Mouse (Mus musculus) urinary bladder, postnatal 36 days (tissue): ENCODE measurements around the gene Dact3.

Experiments used
- DNase-seq, 2 experiments: peaks; one replicate each; pipeline ENCODE4 v3.0.0; 2022; ENCODE audit warnings: low spot score in 2 of 2, mixed read lengths in 1 of 2

Gene Dact3

GRCm38 (mm10) chr7:16891641-16892351 is 16.7 kb downstream of the Dact3 start, which contains the start of gene Gng8:
Gng8 (plus strand) TSS chr7:16891786.
- DNase-seq = peak; percentile 77 to 85

- no peak for DNase-seq
Observed at GRCm38 (mm10) chr7:16892352-16892730, 17.2 kb downstream of the Dact3 start.

DNA sequence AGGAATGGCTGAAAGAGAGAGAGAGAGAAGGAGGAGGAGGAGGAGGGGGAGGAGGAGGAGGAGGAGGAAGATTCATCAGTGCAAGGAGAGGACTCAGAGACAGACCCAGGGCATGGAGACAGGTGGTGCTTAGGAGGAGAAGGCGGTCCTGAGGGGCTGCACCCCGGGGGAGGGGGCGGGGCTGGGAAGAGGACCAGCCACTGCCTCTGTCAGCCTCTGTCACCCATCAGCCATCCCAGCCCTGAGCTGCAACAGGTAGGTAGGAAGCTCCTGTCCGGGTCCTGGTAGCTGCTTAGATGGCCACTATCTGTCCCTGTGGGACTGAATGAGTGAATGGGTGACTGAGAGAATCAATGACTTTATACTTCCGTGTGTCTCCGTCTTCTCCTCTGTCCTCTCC is 18.5 kb downstream of the Dact3 start:
- no peak for DNase-seq

DNA sequence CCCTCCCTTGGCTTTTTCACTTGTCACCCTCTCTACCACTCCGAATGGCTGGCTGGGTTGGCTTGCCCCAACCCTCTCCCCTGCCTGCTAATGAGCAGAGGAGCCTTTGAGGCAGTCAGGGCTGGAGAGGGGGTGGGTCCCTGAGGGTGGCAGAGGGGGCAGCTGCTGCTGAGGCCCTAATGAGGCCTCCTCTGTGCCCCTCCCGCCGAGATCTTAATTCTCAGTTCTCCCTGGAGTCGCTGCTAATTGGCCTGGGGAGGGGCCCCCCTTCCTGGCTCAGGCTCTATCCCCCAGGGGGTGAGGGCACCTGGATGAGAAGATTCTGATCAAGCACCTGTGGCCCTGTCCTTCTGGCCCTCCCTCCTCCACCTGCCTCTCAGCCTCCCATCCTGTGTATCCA is 19.2 kb downstream of the Dact3 start:
- DNase-seq = no peak

DNA sequence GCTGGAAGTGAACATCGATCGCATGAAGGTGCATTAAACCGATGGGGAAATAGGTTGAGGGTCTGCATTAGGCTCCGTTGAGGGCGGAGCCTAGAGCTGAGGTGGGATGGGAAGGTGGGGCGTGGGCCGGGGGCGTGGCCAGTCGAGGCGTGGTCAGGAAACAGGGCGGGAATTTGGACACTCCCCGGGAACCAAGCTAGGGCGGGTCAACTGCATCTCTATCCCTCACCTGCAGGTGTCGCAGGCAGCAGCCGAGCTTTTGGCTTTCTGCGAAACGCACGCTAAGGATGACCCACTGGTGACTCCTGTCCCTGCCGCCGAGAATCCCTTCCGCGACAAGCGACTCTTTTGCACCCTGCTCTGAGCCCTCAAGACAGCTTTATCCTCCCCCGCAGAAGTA is 19.9 kb downstream of the Dact3 start:
- peak; percentile 62 to 78 for DNase-seq

DNA sequence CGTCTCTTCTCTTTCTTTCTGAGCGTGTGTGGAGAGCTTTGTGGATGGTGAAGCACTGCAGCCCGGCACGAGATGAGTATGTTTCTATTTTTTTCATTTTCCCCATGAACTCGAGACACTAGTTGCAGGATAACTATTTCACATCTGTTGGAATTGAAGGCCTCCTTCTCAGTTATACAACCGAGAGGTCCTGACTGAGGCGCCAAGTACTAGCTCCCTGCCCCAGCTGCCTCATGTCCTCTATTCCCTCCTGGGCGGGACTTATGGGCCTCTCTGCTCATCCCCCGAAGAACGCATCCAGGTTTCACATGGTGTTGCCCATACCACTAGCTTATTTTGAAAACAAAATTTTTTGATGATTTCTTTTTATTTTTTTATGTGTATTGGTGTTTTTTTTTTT is 20.4 kb downstream of the Dact3 start:
- no peak for DNase-seq

GRCm38 (mm10) chr7:16900526-16900925 is 25.4 kb downstream of the Dact3 start:
- DNase-seq = no peak

DNA sequence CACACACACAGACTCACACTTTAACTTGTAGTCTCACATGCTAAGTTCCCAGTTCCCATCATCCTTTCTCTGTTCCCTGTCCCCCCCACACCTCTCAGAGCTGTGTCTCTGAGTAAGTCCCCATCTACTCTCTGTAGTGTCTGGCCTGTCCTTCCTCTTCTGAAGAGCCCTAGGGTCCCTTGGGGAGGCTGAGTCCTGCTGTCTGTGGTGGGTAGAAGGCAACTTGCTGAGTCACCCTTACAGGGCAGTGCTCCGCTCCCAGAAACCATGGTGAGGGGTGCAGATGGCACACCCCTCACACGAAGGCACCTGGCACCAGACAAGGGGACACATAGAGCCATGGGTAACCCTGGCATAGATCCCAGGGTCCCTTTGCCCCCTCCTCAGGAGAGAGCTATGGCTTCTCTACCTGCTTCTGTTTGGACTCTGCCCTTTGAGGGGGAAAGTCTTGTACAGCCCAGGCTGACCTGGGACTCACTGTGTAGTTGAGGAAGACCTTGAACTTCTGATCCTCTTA is 28.4 kb downstream of the Dact3 start:
- no peak for DNase-seq

GRCm38 (mm10) chr7:16904120-16904675 is 29.1 kb downstream of the Dact3 start:
- DNase-seq = no peak

GRCm38 (mm10) chr7:16905491-16906021 is 30.4 kb downstream of the Dact3 start:
- no peak for DNase-seq

GRCm38 (mm10) chr7:16906281-16906680 is 31.2 kb downstream of the Dact3 start, which contains the start of gene Ptgir:
Ptgir (plus strand) TSS chr7:16906490.
- DNase-seq = peak in 1 of 2 experiments; percentile 65

- no peak for DNase-seq
Observed at GRCm38 (mm10) chr7:16906889-16907559, 31.9 kb downstream of the Dact3 start.

DNA sequence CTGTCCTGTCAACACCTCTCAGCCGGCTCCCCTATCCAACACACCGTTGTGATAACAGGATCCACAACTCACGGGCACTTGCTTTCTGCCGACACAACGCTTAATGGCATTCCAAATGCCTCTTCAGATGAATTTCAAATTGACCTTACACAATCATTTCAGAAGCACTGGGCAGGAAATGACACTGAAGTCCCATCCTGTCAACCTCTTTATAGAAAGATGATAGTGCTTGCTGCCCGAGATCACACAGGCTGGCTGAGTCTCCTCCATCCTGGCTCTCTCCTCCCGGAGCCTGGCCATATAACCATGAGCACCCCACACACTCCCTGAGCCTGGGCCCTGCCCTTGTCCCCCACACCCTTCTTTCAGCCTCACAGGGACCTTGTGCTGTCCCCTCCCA is 32.7 kb downstream of the Dact3 start:
- no peak for DNase-seq

DNA sequence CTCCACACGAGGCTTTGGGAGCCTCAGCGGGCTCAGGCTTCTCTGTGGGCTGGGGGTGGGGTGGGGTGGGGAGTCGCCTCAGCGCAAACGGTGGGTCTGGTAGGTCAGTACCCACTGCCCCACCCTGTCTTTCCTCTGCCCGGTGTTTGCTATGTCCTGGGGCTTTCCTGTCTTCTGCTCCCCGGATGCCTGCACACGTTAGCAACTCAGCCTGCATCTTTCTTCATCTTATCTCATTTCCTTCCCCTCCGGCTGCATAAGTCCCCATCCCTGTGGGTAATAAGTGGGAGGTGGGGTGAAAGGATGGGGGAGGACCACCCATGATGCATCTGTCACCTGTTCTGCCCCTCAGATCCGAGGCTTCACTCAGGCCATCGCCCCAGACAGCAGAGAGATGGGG is 33.2 kb downstream of the Dact3 start:
- DNase-seq = no peak

- no peak for DNase-seq
Observed at GRCm38 (mm10) chr7:16908859-16909258, 33.7 kb downstream of the Dact3 start.

GRCm38 (mm10) chr7:16909909-16910308 is 34.8 kb downstream of the Dact3 start:
- no peak for DNase-seq

GRCm38 (mm10) chr7:16911904-16912303 is 36.8 kb downstream of the Dact3 start:
- DNase-seq = no peak

DNA sequence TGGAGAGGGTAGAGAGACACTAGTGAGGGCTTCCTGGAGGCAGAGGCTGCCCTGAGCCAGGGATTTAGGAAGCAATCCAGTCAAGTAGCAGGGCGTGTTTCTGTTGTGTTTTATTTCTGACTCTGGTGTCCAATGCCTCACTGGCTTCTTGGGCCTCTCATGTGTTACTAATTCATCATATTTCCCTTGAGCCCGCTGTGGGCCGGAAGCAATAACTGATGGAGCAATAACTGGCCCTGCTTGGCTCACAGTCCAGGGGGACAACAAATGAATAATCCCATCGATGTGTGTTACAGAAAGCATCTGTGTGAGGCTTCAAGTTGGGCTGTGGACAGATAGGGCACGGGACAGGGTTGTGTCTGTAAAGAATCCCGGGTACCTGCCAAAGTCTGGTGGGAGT is 37.2 kb downstream of the Dact3 start:
- DNase-seq = peak in 1 of 2 experiments; percentile 64

GRCm38 (mm10) chr7:16913806-16914452 is 38.8 kb downstream of the Dact3 start:
- peak; percentile 66 to 68 for DNase-seq

DNA sequence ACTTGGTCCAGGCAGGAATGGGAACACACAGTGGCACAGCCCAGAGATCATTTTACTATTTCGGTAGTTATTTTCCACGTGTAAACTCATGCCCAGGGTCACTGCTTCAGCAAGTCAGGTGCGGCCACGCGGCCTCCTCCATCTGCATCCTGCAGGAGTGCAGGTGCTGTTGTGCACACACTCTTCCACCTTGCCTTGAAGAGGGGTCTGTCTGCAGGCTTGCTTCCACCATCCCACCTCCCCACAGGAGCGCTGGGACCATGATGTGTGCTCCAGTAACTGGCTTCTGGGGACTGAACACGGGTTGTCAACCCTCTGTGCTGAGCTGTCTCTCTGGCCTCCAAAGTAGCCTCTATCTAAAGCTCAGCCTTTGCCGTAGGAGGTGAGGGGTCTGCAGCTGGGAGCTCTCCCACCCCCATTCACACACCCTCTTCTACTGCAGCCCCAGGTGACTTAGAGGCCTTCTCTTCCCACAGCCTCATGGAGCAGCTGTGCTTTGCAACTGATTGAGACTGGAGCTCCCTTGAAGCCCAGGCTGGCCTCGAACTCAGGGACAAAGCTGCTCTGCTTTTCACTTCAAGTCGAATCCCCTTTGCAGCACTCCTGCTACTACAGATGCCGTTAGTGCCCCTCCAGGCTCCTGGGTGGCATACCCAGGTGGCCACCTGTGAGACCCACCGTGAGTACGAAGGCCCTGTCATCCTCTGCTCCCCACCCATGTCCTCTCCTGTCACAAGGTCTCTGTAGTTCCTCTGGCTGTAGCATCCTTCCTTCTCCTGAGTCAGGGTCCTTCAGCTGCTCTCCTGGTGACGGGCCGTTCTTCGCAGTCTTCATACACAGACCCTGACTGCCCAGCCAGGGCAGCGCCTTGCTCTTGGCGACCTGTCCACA is 39.6 kb downstream of the Dact3 start:
- DNase-seq = no peak
